Mouse (Mus musculus) right cerebral cortex, postnatal 36 days (tissue): Measurements from ENCODE around the gene Tex21.

Experiments
- DNase-seq, 2 experiments: peaks; one replicate each; pipeline ENCODE4 v3.0.0; 2022; ENCODE audit warnings: low spot score in 2 of 2, mixed read lengths in 1 of 2

The Tex21 gene

DNA sequence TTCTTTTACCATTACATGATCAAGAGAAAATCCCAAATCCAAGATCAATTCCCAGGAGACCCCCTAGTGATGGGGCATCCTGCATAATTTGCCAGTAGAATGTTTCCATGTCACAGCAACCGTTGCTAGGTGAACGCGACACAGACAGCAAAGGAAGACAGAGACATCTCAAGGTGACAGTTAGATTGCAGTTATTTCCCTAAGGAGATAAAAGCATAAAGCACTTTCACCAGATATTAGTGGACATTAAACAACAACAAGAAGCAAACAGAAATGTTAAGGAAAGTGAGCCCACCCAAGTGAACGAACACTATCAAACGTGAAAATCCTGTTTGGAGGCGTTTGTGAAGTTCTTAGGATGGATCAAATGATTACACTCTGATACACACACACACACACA, at the start of gene Tex21:
Gene Tex21, minus strand, starts transcription at position 101 of the 400 bp plus-strand sequence.
- no peak for DNase-seq

DNA sequence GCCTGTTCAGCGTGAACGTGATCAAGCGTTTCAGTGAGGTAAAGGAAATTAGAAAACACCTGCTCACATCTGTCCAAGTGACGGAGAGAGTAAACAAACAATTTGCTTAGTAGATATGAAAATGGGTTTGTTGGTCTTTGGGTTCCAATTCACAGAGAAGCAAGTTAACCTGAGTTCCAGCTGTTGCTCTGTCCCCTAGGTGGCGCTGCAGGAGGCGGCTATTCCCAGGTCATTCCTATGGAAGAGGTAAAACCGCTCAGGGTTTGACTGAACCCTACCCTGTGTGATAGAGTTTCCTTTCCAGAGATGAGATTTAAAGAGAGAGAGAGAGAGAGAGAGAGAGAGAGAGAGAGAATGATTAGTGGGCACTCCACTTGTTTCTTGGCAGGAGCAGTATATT, 46.6 kb upstream of the Tex21 start:
- no peak for DNase-seq

DNA sequence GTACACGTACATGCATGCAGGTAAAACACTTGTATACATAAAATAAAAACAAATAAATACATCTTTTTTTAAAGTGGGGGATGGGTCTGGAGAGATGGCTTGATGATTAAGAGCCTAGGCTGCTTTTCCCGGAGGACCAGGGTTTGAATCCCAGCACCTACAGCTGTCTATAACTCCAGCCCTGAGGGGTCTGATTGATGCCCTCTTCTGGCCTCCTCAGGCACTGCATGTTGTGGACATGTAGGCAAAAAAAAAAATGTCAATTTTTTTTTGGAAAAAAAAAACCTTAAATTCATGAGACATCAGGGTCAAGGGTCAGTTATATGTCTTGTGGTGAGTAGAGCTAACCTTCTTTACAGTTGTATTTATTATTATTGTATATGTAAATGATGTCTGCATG, 43.7 kb upstream of the Tex21 start:
- DNase-seq, result no peak

DNA sequence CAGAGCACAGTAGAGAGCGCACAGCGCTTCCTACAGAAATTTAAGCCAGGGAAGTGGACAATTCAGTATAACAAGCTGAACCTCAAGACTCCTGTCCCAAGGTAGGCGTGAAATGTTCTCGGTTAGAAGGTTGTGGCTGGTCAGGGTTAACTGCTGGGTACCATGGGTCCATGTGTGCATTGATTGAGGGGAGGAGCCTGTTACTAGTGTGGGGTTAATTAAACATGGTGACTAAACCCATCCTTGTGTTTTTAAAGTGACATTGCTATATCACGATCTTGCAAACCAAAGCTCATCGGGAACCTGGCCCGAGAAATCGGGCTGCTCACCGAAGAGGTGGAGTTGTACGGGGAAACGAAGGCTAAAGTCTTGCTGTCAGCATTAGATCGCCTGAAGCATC, 42.9 kb upstream of the Tex21 start:
- DNase-seq, result no peak

DNA sequence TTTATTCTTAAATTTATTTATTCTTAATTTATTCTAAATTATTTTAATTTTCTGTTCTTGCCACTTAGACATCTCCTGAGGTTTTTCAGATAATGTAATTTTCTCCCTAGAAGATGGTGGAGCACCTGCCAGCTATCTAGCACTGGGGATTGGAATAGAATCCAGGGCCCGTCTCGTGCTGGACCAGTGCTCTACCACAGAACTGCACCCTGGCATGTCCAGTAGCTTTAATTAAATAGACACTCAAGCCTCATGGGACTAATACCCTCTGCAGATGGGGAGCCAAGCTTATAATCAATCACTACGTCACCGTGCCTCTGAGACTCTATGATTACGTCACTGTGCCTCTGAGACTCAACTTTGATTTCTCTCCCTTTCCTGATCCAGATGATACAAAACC, 41.9 kb upstream of the Tex21 start:
- DNase-seq, result no peak

DNA sequence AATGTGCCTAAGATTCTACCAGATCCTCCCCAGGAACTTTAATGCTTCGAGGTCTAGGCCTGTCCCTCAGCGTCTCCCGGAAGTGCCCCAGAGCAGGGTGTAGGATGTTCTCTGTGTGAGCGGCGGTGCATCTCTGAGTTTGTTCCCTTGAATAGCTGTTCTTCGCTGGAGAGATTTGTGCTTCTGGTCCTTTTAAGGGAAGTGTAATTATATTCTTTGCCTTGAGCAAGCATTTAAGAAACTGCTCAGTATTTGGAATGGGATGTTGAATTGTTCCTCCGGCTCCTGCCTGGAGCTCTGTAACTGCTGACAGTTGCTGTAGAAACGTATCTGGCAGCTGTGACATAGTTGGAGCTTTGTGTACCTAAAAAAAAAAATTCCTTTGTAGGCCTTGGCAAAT, 41.4 kb upstream of the Tex21 start:
- DNase-seq, result no peak

DNA sequence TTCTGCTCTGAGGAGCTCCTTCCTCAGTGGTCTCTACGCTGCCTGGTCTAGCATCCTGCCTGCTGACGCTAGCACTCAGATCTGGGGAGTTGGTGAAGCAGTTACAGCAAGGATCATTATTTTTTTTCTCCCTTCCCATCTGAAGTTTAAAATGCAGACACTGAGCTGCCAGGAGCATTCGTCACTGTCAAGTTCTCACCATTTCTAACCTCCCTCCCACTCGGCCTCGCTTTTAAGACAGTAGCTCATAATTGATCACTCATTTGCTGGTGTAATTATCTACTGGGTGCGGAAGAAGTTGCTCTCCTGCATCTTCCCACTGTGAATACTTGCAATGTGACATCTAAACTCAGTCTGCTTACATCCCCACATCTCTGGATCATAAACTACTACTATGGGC, 38.9 kb upstream of the Tex21 start:
- no peak for DNase-seq

DNA sequence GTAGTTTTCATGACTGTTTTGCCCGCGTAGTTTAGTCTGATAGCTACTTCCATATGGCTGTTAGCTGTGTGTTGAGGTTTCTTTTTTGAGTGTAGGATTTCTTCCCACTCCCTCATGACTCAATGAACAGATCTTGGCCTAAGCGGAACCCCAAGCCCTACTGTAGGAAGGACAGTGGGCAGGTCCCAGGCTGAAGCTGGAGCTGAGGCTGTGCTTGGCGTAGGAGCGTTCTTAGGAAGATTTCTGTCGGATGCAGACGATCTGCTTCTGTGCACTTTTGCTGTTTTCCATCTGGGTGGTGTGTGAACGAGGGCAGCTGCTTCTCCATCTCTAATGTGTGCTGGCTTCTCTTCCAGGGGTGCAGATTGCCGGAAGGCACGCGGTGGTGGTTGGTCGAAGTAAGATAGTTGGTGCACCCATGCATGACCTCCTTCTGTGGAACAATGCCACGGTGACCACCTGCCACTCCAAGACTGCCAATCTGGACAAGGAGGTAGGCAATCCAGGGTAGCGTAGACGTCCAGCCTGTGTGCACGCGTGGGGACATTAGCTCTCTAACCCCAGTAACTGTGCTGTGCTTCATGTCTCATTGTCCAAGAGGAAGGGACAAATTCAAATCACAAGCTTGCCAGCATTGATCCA, 36.1 kb upstream of the Tex21 start:
- DNase-seq, result no peak

DNA sequence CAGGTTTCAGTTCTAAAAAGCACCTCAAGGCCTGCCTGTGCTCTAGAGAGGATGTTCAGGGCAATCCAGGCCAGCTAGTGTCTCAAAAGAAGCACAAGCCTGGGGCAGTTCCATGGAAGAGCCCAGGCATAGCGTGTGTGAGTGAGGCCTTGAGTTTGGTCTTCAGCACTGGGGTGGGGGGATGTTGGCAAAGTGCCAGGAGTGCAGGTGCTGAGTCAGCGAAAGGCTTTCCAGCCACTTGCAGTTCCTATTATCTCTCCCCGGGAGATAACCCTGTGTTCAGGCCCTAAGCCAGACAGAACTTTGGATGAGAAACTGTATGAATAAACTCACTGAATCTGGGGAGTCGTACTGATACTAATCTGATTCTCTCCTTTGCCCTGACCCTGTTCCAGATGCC, 35.6 kb upstream of the Tex21 start:
- DNase-seq, result no peak

DNA sequence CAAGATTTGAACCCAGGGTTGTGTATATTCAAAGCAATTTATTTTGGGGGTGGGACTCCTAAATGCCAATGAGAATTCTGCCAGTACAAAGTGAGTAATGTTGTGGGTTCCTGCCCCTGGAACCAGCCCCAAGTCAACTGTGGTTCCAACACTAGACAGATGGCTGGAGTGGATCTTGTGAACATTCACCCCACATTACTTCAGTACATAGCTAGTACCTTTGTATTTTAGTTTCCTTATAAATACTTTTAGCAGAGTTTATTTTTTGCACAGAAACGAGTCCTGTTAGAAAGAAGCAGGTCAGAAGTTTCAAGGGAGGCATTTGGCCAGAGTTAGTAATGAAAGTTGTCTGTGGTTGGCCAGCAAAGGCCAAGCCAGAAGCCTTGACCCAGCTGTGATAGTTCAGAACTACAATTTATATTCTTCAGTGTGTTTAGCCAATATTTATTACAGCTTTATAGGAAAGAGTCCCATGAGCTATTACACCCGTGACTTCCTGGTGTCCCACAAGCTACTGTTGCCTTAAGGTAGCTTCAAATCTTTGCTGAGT, 34.6 kb upstream of the Tex21 start:
- DNase-seq, result no peak

DNA sequence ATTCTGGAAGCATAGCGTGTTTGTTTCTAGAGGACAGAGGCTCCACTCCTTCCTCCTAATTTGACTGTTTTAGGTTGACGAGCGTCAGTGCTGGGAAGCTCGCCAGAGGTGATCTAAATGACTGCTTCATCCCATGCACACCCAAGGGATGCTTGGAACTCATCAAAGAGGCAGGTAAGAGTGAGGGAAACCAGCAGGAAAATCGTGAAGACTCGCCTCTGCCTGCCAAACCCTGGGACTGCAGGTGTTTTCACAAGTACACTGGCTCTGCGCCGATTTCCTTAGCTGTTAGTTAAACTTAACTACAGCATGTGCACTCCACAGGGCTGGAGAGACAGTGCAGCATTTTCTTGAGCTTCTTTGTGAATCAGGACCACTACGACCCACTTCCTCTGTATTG, 34.0 kb upstream of the Tex21 start:
- DNase-seq, result peak in 1 of 2 experiments; percentile 35

DNA sequence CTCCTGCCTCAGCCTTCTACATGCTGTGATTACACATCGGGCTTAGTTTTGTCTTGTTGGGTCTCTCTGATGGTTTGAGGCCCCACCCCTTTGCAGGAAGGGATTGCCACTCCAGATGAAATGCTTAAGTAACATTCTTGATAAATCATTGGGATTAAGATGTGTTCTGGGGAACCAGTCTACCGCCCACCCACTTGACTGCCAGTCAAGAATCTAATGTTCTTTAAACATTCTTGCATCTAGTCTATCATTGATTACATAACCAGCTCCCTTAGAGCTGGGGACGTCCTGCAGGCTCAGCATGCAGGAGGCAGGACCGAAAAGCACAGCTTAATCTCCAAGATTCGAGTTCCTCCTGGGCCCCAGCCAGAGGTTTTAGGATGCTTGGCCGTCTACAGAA, 31.7 kb upstream of the Tex21 start:
- DNase-seq, result no peak

DNA sequence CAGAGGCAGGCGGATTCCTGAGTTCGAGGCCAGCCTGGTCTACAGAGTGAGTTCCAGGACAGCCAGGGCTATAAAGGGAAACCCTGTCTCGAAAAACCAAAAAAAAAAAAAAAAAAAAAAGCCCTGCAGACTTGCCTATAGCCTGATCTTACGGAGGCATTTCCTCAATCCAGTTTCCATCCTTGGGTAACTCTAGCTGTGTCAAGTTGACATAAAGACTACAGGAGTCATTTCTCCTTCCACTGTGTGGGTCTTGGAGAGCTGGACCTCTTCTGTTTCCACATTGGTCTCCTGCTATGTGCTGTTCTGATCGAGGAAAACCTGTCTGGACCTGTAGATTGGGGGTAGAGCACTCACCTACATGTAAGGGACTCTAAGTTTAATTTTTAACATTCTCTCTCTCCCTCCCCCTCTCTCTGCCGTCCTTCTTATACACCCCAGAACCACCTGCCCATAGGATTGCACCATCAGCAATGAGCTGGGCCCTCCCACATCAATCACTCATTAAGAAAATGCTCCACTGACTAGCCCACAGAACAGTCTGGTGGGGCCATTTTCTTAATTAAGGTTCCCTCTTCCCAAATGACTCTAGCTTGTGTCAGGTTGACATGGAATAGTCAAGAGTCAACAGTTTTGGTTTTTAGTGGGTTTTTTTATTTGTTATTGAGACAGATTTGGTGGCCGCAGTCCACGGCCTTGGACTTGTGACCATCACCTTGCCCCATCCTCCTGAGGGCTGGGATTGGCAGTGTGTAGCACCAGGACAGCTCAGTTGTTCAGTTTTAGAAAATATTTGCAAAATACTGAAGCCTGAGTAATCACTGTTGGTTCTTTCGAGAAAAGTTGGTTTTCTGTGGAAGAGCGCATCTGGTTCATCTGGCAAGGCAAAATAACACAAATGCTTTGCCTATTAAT, 26.3 kb upstream of the Tex21 start:
- DNase-seq, result no peak

DNA sequence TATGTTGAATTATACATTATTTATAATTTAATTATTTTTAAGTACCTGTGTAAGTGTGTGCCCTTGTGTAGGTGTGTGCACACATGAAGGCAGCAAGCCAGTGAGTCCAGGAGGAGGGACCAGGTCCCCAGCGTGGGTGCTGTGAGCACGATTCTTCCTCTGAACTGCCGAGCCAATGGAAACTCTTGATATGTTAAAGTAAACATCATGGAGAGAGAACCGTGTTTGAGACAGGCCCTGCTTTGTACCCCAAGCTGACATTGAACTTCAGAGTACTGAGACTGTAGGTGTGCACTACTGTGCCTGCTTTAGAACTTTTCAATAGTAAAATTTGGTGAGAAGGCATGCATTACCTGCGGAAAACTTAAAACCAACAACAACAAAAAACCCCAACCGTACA, 25.0 kb upstream of the Tex21 start:
- DNase-seq, result no peak

DNA sequence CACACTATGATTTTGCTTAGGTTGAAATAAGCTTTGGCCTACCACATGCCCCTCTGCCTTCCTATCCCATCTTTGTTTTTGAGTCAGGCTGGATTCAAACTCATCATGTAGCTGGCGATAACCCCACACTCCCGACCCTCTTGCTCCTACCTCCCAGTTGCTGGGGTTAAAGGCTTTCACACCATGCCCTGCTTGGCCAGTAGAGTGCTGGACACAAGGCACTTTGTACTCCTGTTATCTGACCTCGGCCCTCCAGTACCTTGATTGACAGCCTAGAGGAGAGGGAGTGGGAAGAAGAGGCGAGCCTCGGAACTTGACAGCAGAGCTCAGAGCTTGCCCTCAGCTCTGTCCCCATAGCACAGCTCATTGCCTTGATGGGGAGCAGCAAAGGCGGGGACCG, 22.6 kb upstream of the Tex21 start:
- no peak for DNase-seq

DNA sequence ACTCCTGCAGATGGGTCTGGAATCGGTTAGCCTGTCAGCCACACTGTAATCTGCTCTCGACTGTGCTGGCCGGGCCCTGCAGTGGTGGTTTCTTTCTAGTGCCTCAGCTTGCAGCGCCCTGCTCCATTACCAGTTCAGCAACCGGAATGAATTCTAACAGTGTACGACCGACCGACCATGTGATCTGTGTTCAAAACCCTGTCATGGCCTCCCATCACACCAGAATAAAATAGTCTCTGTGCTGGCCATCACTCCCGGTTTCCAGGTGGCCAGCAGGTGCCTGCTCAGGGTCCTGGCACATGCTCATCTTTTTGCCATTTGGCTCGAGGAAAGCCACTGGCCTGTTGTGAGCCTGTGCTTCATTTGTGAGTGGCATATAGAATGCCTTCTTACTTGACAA, 22.1 kb upstream of the Tex21 start:
- DNase-seq, result no peak

DNA sequence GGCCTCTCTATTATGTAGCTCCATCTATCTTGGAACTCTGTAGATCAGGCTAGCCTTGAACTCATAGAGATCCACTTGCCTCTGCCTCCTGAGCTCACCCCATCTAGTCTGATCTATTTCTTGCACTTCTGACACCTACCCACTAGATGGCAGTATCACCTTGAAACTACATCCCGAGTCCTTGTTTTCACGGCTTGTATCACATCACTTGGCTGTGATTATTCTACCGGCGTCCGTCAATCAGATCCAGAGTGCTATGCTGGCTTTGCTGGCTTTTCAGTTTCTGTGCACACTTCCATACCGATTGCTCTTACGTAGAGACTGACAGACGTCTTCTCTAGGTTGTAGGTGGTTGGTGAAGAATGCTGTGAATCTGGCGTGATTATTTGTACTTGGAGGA, 20.3 kb upstream of the Tex21 start:
- no peak for DNase-seq

DNA sequence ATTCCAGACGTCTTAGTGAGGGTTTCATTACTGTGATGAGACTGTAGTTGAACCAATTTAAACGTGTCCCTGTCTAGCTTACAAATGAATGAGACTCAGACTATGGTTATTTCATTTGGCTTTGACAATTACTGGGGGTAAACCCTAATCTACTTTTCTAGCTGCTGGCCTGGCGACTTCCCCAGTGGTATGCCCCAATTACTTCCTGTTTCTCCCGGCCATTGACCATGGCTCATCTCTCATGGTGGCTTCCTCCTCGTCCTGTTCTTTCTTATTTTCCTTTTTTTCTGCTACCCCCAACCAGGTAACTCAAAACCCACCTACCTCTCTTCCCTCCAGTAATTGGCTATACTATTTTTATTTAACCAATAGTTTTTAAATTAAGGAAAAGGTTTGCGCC, 18.5 kb upstream of the Tex21 start:
- DNase-seq, result no peak

DNA sequence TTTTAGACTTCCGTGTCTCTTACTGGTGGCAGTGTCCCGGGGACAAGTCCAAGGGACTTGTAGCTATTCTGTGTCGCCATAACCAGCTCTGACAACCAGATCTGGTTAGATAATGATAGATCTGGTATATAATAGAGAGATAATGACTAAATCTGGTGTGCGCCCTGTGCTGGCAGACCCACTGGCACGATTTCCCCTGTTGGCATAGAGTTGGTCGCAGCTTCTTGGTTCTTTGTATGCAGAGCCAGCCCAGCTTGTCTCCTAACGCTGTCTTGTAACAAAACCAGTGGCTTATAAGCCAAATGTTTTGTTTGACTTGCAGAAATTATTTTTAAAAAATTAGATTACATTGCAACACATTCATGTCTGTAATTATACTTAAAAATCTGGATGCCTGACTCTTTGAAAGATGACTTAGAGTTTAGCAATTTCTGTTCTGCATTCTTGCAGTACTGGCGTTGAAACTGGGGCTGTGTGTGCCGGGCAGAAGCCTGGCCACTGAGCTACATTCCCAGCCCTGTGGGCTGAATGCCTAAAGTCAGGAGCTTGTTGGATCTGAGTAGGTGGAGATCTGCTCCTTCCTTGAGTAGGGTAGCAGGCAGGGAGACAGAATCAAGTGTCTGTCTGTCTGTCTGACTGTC, 17.9 kb upstream of the Tex21 start:
- no peak for DNase-seq

DNA sequence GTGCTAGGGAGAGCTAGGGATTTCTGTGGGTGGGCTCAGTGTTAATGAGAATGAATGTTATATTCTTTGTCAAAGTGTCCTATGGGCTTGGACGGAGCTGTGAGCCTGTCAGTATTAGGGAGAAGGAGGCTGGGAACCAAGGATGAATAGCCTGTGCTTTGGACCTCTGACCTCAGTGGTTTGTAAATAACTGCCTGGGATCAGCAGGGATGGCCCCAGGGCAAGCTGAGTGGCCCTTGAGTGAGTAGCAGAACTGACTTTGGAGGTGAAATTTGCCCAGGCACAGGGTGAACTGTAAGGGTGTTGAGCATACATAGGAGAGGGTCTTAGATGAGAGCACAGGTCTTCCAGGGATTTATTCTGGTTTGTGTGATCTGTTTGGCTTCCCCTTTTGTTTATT, 17.3 kb upstream of the Tex21 start:
- no peak for DNase-seq

DNA sequence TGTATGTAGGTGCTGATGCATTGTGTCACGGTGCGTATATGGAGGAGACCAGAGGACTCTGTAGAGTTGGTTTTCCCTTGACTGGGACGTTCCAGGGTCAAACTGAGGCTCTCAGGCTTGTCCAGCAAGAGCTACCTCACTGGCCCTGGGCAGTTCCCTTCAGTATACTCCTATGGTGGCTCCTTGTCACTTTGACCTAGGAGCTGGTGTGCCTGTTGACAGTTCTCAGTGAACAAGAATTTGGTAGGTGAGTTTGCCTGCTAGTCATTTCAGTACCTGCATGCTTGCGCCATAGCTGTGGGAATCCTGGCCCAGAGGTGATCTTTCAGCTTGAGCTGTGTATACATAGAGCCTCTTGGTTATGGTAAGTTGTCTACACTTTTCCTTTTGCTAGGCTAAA, 16.4 kb upstream of the Tex21 start:
- DNase-seq, result no peak

DNA sequence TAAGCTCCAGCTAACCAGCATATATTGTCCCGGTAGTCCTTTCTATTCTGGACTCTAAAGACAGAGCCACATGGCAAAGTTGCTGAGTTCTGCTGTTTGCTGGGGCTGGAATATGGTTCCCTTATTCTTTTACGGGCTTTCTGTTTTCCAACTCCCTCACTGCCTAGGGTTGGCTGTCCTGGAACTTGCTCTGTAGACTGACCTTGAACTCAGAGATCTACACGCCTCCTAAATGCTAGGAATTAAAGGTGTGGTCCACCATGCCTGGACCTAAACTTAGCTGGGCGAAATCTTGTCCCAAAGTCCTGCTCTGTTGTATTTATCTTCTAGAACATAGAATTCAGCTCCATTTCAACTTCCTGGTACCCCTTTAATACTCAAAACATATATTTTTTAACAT, 15.0 kb upstream of the Tex21 start:
- DNase-seq, result no peak

DNA sequence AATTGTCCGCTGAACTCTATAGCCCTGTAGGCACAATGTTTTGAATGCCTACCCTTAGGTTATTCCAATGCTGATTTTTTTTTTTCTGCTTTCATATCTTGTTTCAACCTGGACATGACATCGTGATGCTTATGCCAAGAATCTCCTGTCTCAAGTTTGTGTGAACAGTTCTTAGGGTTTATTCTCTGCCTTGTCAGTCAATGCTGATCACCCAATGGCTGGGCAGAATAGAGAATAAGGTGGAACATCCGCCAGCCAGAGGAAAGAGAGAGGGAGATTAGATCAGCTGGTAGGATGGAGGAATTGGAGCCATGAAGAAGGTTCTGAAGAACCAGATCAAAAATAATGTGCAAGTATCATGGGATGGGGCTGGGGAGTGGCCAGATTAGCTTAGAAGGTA, 14.1 kb upstream of the Tex21 start:
- DNase-seq, result no peak
